Mouse (Mus musculus) lung, postnatal 4 days (tissue): ENCODE measurements at regions not wholly inside any gene's neighbourhood (a gene's known extent, or its start where the extent isn't known, plus 50 kb on each side); places are given as distances from the start of the nearest gene placed in this dataset.
"Not testable (repeated sequence)": the region's sequence is repeated elsewhere in the genome, so short reads cannot be mapped to it uniquely, and the experiment has no call there.

ENCODE experiments used
- DNase-seq, 2 experiments: peaks; one replicate each; pipeline ENCODE4 v3.0.0; 2021

DNA sequence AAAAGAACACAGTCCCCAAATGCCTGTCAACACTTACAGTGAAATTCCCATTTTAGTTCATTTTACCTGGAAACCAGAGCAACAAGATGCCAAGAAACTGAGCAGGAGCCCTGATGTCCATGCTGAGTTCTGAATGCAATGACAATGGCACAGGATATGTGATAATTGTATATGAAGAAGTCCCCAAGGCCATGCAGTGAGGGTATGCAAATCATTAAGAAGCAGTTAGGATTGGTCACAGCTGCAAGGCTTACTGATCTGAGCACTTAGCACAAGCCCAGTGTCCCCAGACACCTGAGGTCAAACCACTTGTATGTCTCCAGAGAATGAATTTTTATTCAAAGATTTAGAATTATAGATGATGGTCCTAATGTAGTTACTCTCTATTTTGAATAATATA is 419.0 kb upstream of the Tacstd2 start:
- not testable (repeated sequence) for DNase-seq

DNA sequence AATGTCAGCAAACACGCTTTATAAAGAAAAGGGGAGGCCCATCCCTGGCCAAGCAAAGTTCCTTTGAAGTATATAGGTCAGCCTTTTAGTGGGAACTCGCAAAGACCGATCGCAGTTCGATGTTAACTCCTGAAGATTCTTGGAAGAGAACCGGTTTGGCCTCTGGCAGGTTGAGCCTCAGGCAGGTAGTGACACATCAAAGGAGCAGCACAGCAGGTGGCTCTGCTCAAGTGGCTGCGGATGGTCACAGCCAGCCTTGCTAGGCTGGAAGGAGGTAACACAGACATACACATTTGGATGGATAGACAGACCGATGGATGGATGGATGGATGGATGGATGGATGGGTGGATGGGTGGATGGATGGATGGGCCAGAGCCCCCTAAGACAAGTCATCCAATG is 395.9 kb upstream of the Tacstd2 start:
- not testable (repeated sequence) for DNase-seq

- no peak for DNase-seq
Measured at GRCm38 (mm10) chr6:67922537-67922936, 386.9 kb upstream of the Tacstd2 start.

DNA sequence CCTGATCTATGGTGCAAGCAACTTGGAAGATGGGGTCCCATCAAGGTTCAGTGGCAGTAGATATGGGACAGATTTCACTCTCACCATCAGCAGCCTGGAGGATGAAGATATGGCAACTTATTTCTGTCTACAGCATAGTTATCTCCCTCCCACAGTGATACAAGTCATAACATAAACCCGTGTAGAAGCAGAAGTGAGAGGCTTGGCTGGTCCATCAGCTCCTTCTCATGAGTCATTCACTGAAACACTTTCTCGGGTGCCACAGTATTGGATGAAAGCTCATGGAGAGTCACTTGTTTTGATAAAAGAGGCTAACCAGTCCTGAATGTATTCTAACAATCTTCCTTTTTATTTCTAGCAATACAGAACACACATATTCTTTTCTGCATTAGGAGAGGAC is 378.3 kb upstream of the Tacstd2 start:
- DNase-seq: no peak

- DNase-seq: no peak
Measured at GRCm38 (mm10) chr6:67913309-67913708, 377.7 kb upstream of the Tacstd2 start.

DNA sequence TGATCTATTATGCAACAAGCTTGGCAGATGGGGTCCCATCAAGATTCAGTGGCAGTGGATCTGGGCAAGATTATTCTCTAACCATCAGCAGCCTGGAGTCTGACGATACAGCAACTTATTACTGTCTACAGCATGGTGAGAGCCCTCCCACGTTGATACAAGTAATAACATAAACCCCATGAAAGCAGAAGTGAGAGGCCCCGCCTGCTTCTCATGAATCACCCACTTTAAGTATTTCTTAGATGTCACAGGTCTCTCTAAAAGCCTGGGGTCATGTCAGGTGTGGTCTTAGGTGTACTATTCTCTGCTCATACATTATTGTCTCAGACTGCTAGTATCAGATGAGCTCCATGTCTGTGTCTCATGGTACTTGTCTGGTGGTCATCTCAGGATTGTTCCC is 360.9 kb upstream of the Tacstd2 start:
- no peak for DNase-seq

GRCm38 (mm10) chr6:67895858-67896257 is 360.3 kb upstream of the Tacstd2 start:
- no peak for DNase-seq

DNA sequence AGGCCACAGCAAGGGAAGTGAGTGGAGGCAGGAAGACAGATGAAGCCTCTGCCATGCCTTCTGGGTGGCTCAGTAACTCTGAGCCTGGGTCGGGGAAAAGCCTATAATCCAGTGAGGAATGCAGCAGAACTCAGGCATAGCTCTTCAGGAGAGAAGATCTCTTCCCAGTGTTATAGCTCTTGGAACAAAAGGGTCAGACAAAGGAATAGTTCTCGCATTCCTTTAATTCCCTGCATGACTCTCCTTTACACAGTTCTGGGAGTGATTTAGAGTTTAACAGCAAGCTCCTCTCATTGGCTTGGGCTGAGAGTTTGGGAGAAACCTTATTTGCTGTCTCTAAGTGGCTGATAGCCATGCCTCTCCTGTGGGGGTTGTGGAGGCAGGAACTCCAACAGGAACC is 352.0 kb upstream of the Tacstd2 start:
- DNase-seq: no peak

- no peak for DNase-seq
Measured at GRCm38 (mm10) chr6:67884893-67885292, 349.3 kb upstream of the Tacstd2 start.

GRCm38 (mm10) chr6:67881476-67881875 is 345.9 kb upstream of the Tacstd2 start:
- DNase-seq: not testable (repeated sequence)

GRCm38 (mm10) chr6:67857945-67858344 is 322.3 kb upstream of the Tacstd2 start:
- DNase-seq: not testable (repeated sequence)

DNA sequence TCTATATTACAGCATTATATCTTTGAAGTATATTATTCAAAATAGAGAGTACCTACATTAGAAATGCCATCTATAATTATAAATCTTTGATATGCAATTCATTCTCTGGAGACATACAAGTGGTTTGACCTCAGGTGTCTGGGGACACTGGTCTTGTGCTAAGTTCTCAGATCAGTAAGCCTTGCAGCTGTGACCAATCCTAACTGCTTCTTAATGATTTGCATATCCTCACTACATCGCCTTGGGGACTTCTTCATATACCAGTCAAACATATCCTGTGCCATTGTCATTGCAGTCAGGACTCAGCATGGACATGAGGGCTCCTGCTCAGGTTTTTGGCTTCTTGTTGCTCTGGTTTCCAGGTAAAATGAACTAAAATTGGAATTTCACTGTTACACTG is 303.9 kb upstream of the Tacstd2 start:
- not testable (repeated sequence) for DNase-seq

DNA sequence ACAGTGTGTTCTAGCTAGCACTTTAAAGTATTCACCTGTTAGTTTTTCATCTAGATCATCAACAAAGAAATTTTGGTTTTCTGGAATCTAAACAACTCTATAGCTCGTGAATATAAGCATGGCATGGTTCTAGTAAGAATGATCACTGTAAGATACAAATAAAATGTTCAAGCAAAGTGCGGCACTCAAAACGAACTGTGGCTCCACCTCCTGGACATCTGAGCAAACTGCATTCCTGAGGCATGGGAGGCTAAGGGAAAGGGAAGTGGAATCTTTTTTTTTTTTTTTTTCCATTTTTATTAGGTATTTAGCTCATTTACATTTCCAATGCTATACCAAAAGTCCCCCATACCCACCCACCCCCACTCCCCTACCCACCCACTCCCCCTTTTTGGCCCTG is 276.9 kb upstream of the Tacstd2 start:
- not testable (repeated sequence) for DNase-seq

DNA sequence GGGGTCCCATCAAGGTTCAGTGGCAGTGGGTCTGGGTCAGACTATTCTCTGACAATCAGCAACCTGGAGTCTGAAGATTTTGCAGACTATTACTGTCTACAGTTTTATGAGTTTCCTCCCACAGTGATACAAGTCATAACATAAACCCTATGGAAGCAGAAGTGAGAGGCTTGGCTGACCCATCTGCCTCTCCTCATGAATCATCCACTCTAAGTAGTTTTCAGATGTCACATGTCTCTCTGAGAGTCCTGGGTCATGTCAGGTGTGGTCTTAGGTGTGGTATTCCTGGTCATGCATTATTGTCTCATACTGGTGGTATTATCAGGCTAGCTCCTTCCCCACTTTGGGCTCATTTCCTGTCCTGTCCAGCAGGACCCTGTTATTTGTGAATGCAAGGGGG is 255.8 kb upstream of the Tacstd2 start:
- no peak for DNase-seq

GRCm38 (mm10) chr6:67790742-67791141 is 255.1 kb upstream of the Tacstd2 start:
- no peak for DNase-seq

DNA sequence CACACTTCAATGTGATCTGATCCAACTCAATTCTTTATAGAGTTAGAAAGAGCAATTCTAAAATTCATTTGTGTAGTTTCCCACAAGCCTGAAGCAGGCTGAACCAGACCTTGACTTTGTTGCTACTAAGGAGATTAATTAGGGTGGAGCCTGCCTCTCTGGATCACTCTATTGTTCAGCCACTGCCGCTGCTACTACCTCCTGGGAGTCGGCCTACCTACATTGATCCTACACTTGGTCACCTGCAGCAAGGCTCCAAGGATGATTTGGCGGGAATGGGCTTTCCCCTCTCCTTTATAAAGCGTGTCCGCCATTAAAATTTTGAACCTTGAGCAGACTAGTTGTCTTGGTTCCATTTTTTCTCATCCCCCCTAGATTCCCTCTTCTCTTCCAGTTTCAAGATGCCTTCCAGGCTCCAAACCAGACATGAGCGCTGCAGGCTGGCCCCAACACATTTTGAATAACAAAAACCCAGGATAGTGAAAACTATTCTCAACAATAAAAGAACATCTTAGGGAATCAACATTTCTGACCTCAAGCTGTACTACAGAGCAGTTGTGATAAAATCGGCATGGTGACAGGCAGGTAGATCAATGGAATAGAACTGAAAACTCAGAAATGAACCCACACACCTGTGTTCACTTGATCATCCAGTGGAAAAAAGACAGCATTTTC is 251.6 kb upstream of the Tacstd2 start:
- no peak for DNase-seq

GRCm38 (mm10) chr6:67778883-67779282 is 243.3 kb upstream of the Tacstd2 start:
- no peak for DNase-seq

- not testable (repeated sequence) for DNase-seq
Measured at GRCm38 (mm10) chr6:67754102-67754501, 218.5 kb upstream of the Tacstd2 start.

DNA sequence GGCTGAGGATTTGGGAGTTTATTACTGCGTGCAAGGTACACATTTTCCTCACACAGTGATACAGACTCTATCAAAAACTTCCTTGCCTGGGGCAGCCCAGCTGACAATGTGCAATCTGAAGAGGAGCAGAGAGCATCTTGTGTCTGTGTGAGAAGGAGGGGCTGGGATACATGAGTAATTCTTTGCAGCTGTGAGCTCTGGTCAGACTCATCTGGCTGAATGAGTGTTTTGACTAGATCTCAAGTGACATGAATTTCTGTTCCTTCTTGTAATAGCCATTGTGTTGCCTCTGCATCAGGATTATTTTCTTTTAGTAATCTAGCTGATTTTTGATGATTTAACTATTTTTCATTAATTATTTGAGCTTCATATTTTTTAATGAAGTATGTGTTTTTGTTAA is 190.0 kb upstream of the Tacstd2 start:
- DNase-seq: no peak

DNA sequence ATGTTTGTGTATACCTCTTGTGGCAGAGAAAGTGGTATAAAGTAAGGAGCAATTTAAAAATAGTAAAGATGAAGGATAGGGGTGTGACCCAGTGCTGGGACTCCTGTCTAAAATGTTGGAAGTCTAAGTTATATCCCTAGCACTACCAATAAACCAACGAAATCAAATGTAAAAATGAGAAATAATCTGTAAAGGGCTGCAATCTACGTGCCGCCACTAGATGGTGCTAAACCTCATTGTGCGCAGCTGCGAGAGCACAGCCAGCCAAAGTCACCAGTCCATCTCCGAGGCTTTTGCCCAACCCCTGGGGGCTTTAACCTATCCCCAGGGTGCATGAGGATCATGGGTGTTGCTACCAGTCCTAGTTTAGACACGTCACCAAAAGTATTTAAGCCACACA is 163.4 kb upstream of the Tacstd2 start:
- DNase-seq: not testable (repeated sequence)

DNA sequence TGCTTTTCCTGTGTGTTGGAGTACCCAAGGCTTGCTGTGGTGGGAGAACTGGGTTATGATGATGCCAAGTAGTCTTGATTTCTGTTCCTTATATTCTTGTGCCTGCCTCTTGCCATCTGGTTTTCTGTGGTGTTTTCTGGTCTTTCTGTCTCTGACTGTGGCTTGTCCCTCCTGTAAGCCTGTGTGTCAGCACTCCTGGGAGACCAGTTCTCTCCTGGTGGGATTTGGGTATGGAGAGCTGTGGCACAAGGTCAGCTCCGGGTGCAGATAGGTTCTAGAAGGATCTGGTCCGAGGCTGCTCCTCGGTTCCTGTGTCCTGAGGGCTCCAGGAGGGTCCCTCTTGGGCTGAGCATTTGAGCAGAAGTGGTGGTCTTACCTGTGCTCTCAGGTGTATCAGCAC is 155.4 kb upstream of the Tacstd2 start:
- DNase-seq: peak in 1 of 2 experiments; percentile 19

- not testable (repeated sequence) for DNase-seq
Measured at GRCm38 (mm10) chr6:67683105-67683504, 147.5 kb upstream of the Tacstd2 start.

- DNase-seq: not testable (repeated sequence)
Measured at GRCm38 (mm10) chr6:67681641-67682040, 146.0 kb upstream of the Tacstd2 start.

GRCm38 (mm10) chr6:67679106-67679505 is 143.5 kb upstream of the Tacstd2 start:
- not testable (repeated sequence) for DNase-seq

DNA sequence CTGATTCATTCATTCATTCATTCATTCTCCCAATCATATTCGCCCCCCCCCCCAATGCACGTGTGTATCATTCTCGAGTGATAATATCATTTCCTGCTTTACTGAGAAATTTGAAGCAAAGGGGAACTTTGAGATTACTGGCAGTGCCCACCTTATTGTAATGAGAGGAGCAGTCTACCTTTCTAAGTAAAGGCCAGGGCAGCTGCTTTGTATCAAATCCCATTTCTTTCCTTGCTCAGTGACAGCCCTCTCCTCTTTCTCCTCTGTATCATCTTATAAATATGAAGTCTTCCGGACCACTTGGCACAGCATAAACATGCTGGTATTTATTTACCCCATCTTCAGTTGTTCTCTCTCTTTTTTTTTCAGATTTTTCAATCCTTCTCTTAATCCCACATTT is 139.1 kb upstream of the Tacstd2 start:
- DNase-seq: not testable (repeated sequence)
